Mouse (Mus musculus): ENCODE measurements around the gene Irgq.
"Not testable (repeated sequence)": the region's sequence is repeated elsewhere in the genome, so short reads cannot be mapped to it uniquely, and the experiment has no call there.

The Irgq gene

GRCm38 (mm10) chr7:24512355-24512754 lies 18.1 kb upstream of the Irgq start, which contains the start of gene AC161166.1:
TSS of gene AC161166.1 (minus strand) at chr7:24512455.
- in situ Hi-C loops (cut with MboI; ENCODE audit: unreplicated experiment in 2 of 2), result loop anchor here in 1 of 2 experiments (10.0 kb wide), 1 partner anchor 52 kb away; no protein-coding TSS in a partner anchor

DNA sequence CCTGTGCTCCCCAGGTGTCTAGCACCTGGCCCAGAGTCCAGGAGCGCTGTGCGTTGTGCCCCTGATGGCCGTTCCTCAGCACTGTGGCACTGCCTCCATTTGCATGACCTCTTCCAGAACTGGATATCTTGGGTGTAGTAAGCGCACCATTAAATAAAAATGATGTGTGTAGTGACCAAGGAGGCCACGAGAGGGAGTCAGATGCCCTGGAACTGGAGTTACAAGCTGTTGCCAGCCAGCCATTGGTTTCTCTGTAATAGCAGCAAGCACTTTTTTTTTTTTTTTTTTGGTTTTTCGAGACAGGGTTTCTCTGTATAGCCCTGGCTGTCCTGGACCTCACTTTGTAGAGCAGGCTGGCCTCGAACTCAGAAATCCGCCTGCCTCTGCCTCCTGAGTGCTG lies 14.2 kb upstream of the Irgq start:
- in situ Hi-C loops (cut with MboI; ENCODE audit: unreplicated experiment in 2 of 2), result loop anchor here in 1 of 2 experiments (10.0 kb wide), 1 partner anchor 48 kb away; no protein-coding TSS in a partner anchor

GRCm38 (mm10) chr7:24517077-24517476 lies 13.4 kb upstream of the Irgq start:
- in situ Hi-C loops (cut with MboI; ENCODE audit: unreplicated experiment in 2 of 2), result loop anchor here in 1 of 2 experiments (10.0 kb wide), 1 partner anchor 48 kb away; no protein-coding TSS in a partner anchor

DNA sequence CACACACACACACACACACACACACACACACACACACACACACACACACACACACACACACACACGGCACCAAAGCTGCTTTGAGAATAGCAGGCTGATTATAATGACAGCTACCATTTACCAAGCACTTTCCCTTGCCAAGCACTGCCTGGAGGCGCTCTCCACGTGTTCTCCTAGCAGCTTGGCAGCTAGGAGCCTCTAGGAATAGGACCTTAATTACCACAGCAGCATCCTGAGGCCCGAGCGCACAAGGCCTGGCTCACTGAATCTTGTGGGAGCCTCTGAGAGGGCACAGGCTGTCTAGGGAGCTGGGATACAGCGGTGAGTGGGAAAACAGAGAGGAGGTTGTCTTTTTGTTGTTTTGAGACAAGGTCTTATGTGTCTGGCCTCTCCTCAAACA lies 12.8 kb upstream of the Irgq start:
- in situ Hi-C loops (cut with MboI; ENCODE audit: unreplicated experiment in 2 of 2), result loop anchor here in 1 of 2 experiments (10.0 kb wide), 1 partner anchor 47 kb away; no protein-coding TSS in a partner anchor

GRCm38 (mm10) chr7:24519130-24519529 lies 11.4 kb upstream of the Irgq start:
- in situ Hi-C loops (cut with MboI; ENCODE audit: unreplicated experiment in 2 of 2), result loop anchor here in 1 of 2 experiments (10.0 kb wide), 1 partner anchor 46 kb away; no protein-coding TSS in a partner anchor

GRCm38 (mm10) chr7:24520054-24520453 lies 10.4 kb upstream of the Irgq start:
- in situ Hi-C loops (cut with MboI; ENCODE audit: unreplicated experiment in 2 of 2), result not testable (repeated sequence)

- in situ Hi-C loops (cut with MboI; ENCODE audit: unreplicated experiment in 2 of 2), result no loop called here
Observed at GRCm38 (mm10) chr7:24522805-24523204, 7.7 kb upstream of the Irgq start.

- in situ Hi-C loops (cut with MboI; ENCODE audit: unreplicated experiment in 2 of 2), result no loop called here
Observed at GRCm38 (mm10) chr7:24523723-24524122, 6.8 kb upstream of the Irgq start.

DNA sequence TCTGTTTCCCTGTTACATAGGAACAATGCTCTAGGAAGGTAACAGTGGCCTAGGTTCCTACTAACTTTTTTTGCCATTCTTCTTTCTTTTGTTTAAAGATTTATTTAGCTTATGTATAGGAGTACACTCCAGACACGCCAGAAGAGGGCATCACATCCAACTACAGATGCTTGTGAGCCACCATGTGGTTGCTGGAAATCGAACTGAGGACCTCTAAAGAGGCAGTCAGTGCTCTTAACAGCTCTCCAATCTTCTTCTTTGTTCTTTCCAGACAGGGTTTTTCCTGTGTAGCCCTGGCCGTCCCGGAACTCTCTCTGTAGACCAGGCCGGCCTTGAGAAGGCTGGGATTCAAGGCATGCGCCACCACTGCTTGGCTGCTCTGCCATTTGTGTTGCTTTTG lies 5.5 kb upstream of the Irgq start:
- in situ Hi-C loops (cut with MboI; ENCODE audit: unreplicated experiment in 2 of 2), result no loop called here

DNA sequence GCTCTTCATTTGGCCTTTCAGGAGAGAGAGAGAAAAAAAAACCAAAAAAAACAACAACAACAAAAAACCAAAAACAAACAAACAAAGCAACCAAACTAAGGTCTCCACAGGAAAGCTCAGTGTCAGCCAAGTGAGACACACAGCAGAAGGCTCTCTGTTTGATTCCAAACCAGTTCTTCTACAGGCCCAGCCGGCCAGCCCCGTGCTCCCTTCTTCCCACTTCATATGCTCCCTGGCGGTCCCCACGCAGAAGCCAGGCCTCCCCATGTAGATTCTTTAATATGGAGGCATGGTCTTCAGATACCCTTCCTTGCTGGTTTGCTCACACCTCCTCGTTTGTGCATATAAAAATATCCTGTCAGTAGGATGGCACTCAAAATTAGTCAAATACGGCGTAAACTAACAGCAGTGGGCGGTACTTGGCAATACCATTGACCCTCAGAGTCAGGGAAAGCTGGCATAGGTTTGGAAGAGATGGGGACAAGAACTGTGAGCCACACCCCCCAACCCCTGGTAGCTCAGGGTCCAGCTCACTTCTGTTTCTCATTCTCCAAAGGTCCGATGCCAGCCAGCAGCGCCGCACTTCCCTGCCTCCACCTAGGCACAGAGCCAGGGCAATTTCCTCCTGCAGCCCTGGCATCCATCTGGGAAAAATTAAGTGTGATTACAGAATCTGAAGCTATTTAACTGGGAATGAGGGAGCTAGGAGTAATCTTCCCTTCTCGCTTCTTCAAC lies 4.6 kb upstream of the Irgq start:
- in situ Hi-C loops (cut with MboI; ENCODE audit: unreplicated experiment in 2 of 2), result no loop called here

DNA sequence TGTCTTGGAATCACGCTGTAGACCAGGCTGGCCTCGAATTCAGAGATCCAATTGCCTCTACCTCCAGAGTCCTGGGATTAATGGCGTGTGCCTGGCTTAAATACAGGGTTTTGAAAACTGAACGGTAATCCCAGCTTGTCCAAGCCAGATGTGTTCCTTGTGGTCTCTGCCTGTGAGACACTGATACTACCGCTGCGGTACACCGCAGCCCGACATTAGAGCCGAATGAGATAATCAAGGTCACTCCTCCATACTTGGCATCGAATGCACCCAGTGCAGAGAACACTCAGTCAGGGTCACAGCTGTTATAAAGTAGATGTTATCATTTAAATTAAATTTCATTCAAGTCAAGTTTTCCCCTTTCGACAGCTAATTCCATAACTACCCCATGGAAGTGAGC lies 1.6 kb upstream of the Irgq start:
- in situ Hi-C loops (cut with MboI; ENCODE audit: unreplicated experiment in 2 of 2), result no loop called here

DNA sequence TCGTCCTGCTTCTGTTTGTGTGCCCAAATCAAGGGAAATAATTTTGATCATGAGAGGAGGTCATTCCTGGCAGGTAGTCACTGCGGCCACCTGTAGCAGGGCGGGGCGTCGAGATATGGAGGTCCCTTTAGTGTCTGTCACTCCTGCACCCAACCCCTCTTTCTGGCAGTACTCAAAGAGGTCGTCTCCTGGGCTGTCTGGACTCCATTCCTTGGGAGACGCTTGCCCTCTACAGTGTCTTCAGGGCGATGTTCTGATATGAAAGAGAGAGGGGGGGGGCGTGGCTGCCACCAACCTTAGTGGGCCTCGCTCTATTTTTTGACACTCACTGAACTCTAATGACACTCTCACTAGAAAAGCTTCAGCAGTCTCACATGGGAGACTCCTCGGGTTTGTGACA lies 909 bp upstream of the Irgq start:
- in situ Hi-C loops (cut with MboI; ENCODE audit: unreplicated experiment in 2 of 2), result no loop called here

- in situ Hi-C loops (cut with MboI; ENCODE audit: unreplicated experiment in 2 of 2), result loop anchor here (5.0 to 10.0 kb wide), 4 partner anchors 36 to 126 kb away; no protein-coding TSS in a partner anchor
Observed at GRCm38 (mm10) chr7:24531211-24531971, 902 bp downstream of the Irgq start.

DNA sequence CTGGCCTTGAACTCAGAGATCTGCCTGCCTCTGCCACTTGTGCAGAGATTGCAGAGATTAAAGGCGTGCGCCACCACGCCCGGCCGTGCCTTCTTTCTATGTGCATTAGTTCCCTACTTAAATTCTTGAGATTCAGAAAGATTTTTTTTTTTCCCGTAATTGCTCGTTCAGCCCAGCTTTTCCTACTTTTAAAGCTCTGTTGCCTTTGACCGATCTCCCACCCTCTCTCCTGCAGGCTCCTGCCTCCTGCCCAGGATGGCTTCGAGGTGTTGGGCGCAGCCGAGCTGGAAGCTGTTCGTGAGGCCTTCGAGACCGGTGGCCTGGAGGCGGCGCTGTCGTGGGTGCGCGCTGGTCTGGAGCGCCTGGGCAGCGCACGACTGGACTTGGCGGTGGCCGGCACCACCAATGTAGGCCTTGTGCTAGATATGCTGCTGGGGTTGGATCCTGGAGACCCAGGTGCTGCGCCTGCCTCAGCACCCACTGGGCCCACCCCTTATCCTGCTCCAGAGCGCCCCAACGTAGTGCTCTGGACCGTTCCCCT lies 2.6 kb downstream of the Irgq start:
- in situ Hi-C loops (cut with MboI; ENCODE audit: unreplicated experiment in 2 of 2), result loop anchor here (5.0 to 10.0 kb wide), 4 partner anchors 34 to 124 kb away; no protein-coding TSS in a partner anchor

DNA sequence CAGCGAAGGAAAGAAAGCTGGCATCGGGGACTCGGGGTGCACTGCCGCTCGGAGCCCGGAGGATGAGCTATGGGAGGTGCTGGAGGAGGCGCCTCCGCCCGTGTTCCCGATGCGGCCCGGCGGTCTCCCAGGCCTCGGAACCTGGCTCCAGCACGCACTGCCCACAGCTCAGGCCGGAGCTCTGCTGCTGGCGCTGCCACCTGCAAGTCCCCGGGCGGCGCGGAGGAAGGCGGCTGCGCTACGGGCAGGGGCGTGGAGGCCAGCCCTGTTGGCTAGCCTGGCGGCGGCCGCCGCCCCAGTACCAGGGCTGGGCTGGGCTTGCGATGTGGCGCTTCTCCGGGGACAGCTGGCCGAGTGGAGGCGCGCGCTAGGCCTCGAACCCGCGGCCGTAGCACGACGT lies 3.3 kb downstream of the Irgq start:
- in situ Hi-C loops (cut with MboI; ENCODE audit: unreplicated experiment in 2 of 2), result loop anchor here (5.0 to 10.0 kb wide), 4 partner anchors 33 to 123 kb away; no protein-coding TSS in a partner anchor

GRCm38 (mm10) chr7:24534301-24534700 lies 3.8 kb downstream of the Irgq start:
- in situ Hi-C loops (cut with MboI; ENCODE audit: unreplicated experiment in 2 of 2), result loop anchor here (5.0 to 10.0 kb wide), 4 partner anchors 33 to 123 kb away; no protein-coding TSS in a partner anchor

DNA sequence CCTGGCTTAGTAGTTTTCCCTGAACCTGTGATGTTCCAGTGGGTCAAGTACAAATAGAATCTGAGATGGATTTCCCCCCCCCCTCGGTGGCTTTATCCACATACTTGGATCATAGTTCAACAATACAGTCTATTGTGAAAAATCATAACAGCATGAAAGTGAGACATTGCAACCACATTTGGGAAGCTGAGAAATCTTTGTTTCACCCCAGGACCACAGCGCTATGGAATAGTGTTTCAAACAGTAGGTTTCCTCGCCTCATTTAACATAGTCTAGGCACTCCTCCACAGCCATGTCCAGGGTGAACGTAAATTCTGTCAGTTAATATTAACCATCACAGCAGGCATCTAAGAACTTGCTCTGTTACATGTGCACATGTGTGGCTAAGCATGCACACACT lies 6.6 kb downstream of the Irgq start:
- in situ Hi-C loops (cut with MboI; ENCODE audit: unreplicated experiment in 2 of 2), result loop anchor here in 1 of 2 experiments (5.0 to 10.0 kb wide), 2 partner anchors 60 to 108 kb away; no protein-coding TSS in a partner anchor

GRCm38 (mm10) chr7:24537591-24537990 lies 7.1 kb downstream of the Irgq start:
- in situ Hi-C loops (cut with MboI; ENCODE audit: unreplicated experiment in 2 of 2), result loop anchor here in 1 of 2 experiments (5.0 to 10.0 kb wide), 2 partner anchors 60 to 107 kb away; no protein-coding TSS in a partner anchor

DNA sequence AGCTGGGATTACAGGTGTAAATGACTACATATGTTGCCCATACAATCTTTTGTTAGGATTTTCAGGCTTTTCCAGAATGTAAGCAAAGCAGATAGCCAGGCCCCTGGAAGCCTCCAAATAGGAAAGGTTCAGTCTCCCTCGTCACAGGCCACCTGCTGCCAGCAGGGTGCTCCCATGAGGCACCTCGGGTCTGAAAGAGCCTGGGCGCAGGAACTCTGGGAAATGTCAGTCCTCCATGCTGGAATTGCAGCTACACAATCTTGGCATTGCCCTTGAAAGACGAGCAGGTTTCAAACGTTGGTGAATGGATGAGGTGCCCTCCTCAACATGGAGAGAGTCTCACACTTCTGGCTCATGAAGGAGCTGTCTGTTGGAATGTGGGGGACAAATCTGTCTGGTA lies 7.7 kb downstream of the Irgq start:
- in situ Hi-C loops (cut with MboI; ENCODE audit: unreplicated experiment in 2 of 2), result loop anchor here in 1 of 2 experiments (5.0 to 10.0 kb wide), 2 partner anchors 59 to 107 kb away; no protein-coding TSS in a partner anchor

DNA sequence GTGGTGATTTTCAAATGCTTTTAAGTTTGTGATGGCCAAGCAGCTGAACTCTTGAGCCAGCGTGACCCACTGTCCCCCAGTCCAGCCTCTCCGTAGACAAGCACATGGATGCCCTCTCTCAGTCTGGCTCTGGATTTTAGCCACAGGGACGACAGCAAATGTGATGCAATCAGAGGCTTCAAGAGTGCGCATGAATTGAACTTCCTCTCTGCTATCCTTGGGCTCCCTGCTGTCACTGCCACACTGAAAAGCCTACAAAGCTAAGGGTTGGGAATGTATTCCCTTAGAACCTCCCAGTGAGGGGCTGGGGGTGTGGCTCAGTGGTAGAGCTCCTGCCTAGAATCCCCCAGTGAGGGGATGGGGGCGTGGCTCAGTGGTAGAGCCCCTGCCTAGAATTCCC lies 8.2 kb downstream of the Irgq start:
- in situ Hi-C loops (cut with MboI; ENCODE audit: unreplicated experiment in 2 of 2), result loop anchor here in 1 of 2 experiments (5.0 to 10.0 kb wide), 2 partner anchors 59 to 106 kb away; no protein-coding TSS in a partner anchor

Data from v-Abl transformed pro-B cells (cell line).